Mouse (Mus musculus) forebrain, embryonic 14.5 days (tissue): Measurements from ENCODE around the gene Pld3. TPM values are rescaled to one million over a fixed set of nuclear protein-coding genes. Genes with fewer than 3 reads are reported as not detected.

Experiments used
- ATAC-seq: fragments of 200-750 bp; cut with Nextera tagmentation; 2 replicates; pipeline ENCODE4 v1.8.0; 2017; ENCODE audit warnings: mild to moderate bottlenecking, moderate library complexity
- DNase-seq: peaks from one replicate; pipeline ENCODE4 v3.0.0-alpha.2; 2015; ENCODE audit warnings: low spot score
- H3K27ac ChIP-seq: fragments of 300-500 bp; sonication (generic); 2 replicates; pipeline ENCODE4 v1.5.1; 2014; ENCODE audit warnings: low read depth, mild to moderate bottlenecking, control low read depth, low read length, moderate library complexity
- H3K27me3 ChIP-seq: fragments of 300-500 bp; sonication (generic); replicated peaks from 2 replicates; pipeline ENCODE4 v1.6.1; 2014; ENCODE audit warnings: low read length, control low read depth, mixed read lengths; ENCODE audit not compliant: control insufficient read depth, insufficient read depth
- H3K36me3 ChIP-seq: fragments of 300-500 bp; sonication (generic); 2 replicates; pipeline ENCODE4 v1.6.1; 2014; ENCODE audit warnings: low read length, control low read depth; ENCODE audit not compliant: control insufficient read depth, insufficient read depth
- H3K4me1 ChIP-seq: fragments of 300-500 bp; sonication (generic); 2 replicates; pipeline ENCODE4 v1.6.1; 2014; ENCODE audit warnings: antibody characterized with exemption, low read length, control low read depth; ENCODE audit not compliant: control insufficient read depth, insufficient read depth
- H3K4me2 ChIP-seq: fragments of 300-500 bp; sonication (generic); 2 replicates; pipeline ENCODE4 v1.6.1; 2014; ENCODE audit warnings: mild to moderate bottlenecking, control low read depth, low read length
- H3K4me3 ChIP-seq: fragments of 300-500 bp; sonication (generic); 2 replicates; pipeline ENCODE4 v1.5.1; 2014; ENCODE audit warnings: low read depth, low read length, control low read depth
- H3K9ac ChIP-seq: fragments of 300-500 bp; sonication (generic); 2 replicates; pipeline ENCODE4 v1.6.1; 2014; ENCODE audit warnings: mild to moderate bottlenecking, low read length, control low read depth, moderate library complexity
- H3K9me3 ChIP-seq: fragments of 300-500 bp; sonication (generic); replicated peaks from 2 replicates; pipeline ENCODE4 v1.6.1; 2016; ENCODE audit warnings: low read length, control low read depth, mixed read lengths; ENCODE audit not compliant: control insufficient read depth
- WGBS: fragments of 180-500 bp; shearing (Covaris S2); extraction: QIAGEN DNeasy Blood & Tissue Kit; methylation state at CpG from one replicate; pipeline ENCODE4 v1.1.7; 2014; 5-methylcytosine and 5-hydroxymethylcytosine counted together
- polyA plus RNA-seq: library from polyadenylated mRNA; unstranded; fragments of >200 nt; fragmentation: Nextera tagmentation; extraction: Ambion mirVana; gene quantifications from 2 replicates; pipeline ENCODE4 v1.2.1, GENCODE M21; 2014

Pld3 gene
- 98.6 and 108 TPM in 2 replicates for polyA plus RNA-seq

- 0 out of 2 replicates have a peak within 1 kb of the TSS, but pooled peaks have one; percentile 33 for H3K27ac ChIP-seq
Measured at GRCm38 (mm10) chr7:27552931-27553513, at the start of gene Pld3, which contains the start of gene 2310022A10Rik. Gene Pld3 (minus strand): TSS chr7:27553218. Gene 2310022A10Rik (plus strand): TSS chr7:27553233.

GRCm38 (mm10) chr7:27602161-27602560 is 49.1 kb upstream of the Pld3 start:
- no peak overlapping the region for H3K9ac ChIP-seq
- H3K4me1 ChIP-seq: peaks cover 18% of the 10 kb centered on the region
- H3K36me3 ChIP-seq: no peaks in the 10 kb centered on the region
- H3K9me3 ChIP-seq: no peaks in the 10 kb centered on the region
- WGBS: 87% methylated on average over 2 of the region's 2 CpGs
- ATAC-seq: no peak
- peak; percentile 33 for DNase-seq
- H3K27me3 ChIP-seq: no peaks in the 10 kb centered on the region
- peak overlapping the region; percentile 70 for H3K27ac ChIP-seq
- no peak overlapping the region for H3K4me3 ChIP-seq
- H3K4me2 ChIP-seq: no peak overlapping the region

More at GRCm38 (mm10) chr7:27552931-27553513, at the start of gene Pld3, which contains the start of gene 2310022A10Rik:
- Histone ChIP-seq H3K4me2 (peak within 1 kb of the TSS; percentile 81), H3K4me1 (peaks cover 10% of the 10 kb centered on the region), H3K9me3 (no peaks in the 10 kb centered on the region), H3K9ac (peak within 1 kb of the TSS; percentile 74), H3K4me3 (peak within 1 kb of the TSS; percentile 73), H3K36me3 (peaks cover 9% of the 10 kb centered on the region), H3K27me3 (no peaks in the 10 kb centered on the region)
- DNase-seq: peak; percentile 98
- under 1% methylated on average over 41 of the region's 41 CpGs for WGBS
- ATAC-seq: peak; percentile 100

- Histone ChIP-seq H3K9ac (no peak overlapping the region), H3K4me1 (peaks cover 18% of the 10 kb centered on the region), H3K4me3 (no peak overlapping the region), H3K4me2 (no peak overlapping the region), H3K9me3 (no peaks in the 10 kb centered on the region), H3K36me3 (no peaks in the 10 kb centered on the region), H3K27ac (peak overlapping the region; percentile 70), H3K27me3 (no peaks in the 10 kb centered on the region)
- ATAC-seq (peak; percentile 77), DNase-seq (peak; percentile 62)
- WGBS: 63% methylated on average over 4 of the region's 4 CpGs
Measured at GRCm38 (mm10) chr7:27601628-27602027, 48.6 kb upstream of the Pld3 start.

- no peak overlapping the region for H3K4me3 ChIP-seq
- no peak overlapping the region for H3K4me2 ChIP-seq
- H3K36me3 ChIP-seq: no peaks in the 10 kb centered on the region
- 79% methylated on average over 7 of the region's 7 CpGs for WGBS
- peaks cover 10% of the 10 kb centered on the region for H3K4me1 ChIP-seq
- H3K9ac ChIP-seq: no peak overlapping the region
- H3K9me3 ChIP-seq: no peaks in the 10 kb centered on the region
- DNase-seq (no peak), ATAC-seq (no peak)
- no peaks in the 10 kb centered on the region for H3K27me3 ChIP-seq
- H3K27ac ChIP-seq: no peak overlapping the region
Measured at GRCm38 (mm10) chr7:27598053-27598452, 45.0 kb upstream of the Pld3 start.

- DNase-seq (no peak), ATAC-seq (no peak)
- no peak overlapping the region for H3K4me2 ChIP-seq
- 55% methylated on average over 10 of the region's 10 CpGs for WGBS
- H3K4me3 ChIP-seq: no peak overlapping the region
- H3K9ac ChIP-seq: no peak overlapping the region
- no peaks in the 10 kb centered on the region for H3K9me3 ChIP-seq
- H3K27ac ChIP-seq: peak overlapping the region; percentile 27; the same call in 1 of the 2 replicates
- H3K27me3 ChIP-seq: no peaks in the 10 kb centered on the region
- peaks cover 16% of the 10 kb centered on the region for H3K4me1 ChIP-seq
- H3K36me3 ChIP-seq: no peaks in the 10 kb centered on the region
Measured at GRCm38 (mm10) chr7:27596586-27597503, 43.8 kb upstream of the Pld3 start.

GRCm38 (mm10) chr7:27592934-27593645 is 40.1 kb upstream of the Pld3 start:
- no peak for ATAC-seq
- 74% methylated on average over 12 of the region's 12 CpGs for WGBS

GRCm38 (mm10) chr7:27592217-27592929 is 39.4 kb upstream of the Pld3 start:
- ATAC-seq: peak; percentile 60
- WGBS: 3% methylated on average over 17 of the region's 17 CpGs
- peak overlapping the region; percentile 70 for H3K4me3 ChIP-seq

More at GRCm38 (mm10) chr7:27592934-27593645, 40.1 kb upstream of the Pld3 start:
- no peak for DNase-seq
- Histone ChIP-seq H3K27ac (no peak overlapping the region), H3K4me3 (peak overlapping the region; percentile 70), H3K4me2 (peak overlapping the region; percentile 70), H3K9ac (peak overlapping the region; percentile 91), H3K4me1 (peaks cover 9% of the 10 kb centered on the region), H3K27me3 (no peaks in the 10 kb centered on the region), H3K9me3 (no peaks in the 10 kb centered on the region), H3K36me3 (no peaks in the 10 kb centered on the region)

More at GRCm38 (mm10) chr7:27592217-27592929, 39.4 kb upstream of the Pld3 start:
- H3K9ac ChIP-seq: peak overlapping the region; percentile 91
- peak overlapping the region; percentile 99 for H3K27ac ChIP-seq
- DNase-seq: no peak
- H3K36me3 ChIP-seq: no peaks in the 10 kb centered on the region
- H3K27me3 ChIP-seq: no peaks in the 10 kb centered on the region
- H3K4me2 ChIP-seq: peak overlapping the region; percentile 70
- no peaks in the 10 kb centered on the region for H3K9me3 ChIP-seq
- peaks cover 7% of the 10 kb centered on the region for H3K4me1 ChIP-seq
